Mouse (Mus musculus): ENCODE data around the gene Fam126a. TPM values are rescaled to one million over a fixed set of nuclear protein-coding genes. Genes with fewer than 3 reads are reported as not detected.
A peak's percentile ranks its signal among the peaks of the same experiment; 100 is the strongest.

Fam126a gene
- polyA plus RNA-seq, 1 experiment from 2014 or later, result 18.0 TPM

DNA sequence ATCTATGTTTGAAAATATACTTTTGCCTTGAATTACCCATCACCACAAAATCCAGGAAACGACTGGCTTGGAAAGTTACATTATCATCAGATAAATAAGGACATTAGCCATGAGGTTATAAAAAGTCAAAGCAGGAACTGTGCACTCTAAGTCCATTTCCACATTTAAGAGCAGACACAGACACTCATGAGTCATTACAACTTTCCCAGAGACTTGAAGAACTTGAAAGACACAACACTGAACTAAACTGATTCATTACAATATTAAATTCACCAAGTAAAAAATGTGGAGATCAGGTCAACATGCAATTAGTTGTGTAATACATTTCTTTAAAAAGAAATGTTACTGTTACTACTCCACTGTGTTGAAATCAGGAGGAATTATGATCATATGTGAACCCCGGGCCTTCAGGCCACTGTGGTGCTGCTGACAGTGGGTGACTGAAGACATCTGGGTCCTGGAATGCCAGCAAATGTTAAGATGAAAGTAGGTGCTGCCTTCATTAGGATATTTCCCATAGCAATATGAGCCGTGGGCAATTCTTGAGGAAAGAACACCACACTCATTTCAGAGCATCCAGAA is 55.4 kb downstream of the Fam126a start:
- 47% methylated on average over 3 of the region's 3 CpGs for WGBS
- Histone ChIP-seq H3K4me3 (replicated peaks) (no peak overlapping the region), H3K27me3 (replicated peaks) (no peaks in the 10 kb centered on the region), H3K27ac (no peak overlapping the region), H3K9me3 (no peaks in the 10 kb centered on the region), H3K4me1 (no peaks in the 10 kb centered on the region), H3K36me3 (0 out of 2 replicates have a peak, but pooled peaks cover 4% of the 10 kb centered on the region), H3K9ac (no peak overlapping the region), H3K4me2 (no peak overlapping the region)
- ATAC-seq (ENCODE audit: insufficient read depth, low FRiP score, low read depth), result no peak

DNA sequence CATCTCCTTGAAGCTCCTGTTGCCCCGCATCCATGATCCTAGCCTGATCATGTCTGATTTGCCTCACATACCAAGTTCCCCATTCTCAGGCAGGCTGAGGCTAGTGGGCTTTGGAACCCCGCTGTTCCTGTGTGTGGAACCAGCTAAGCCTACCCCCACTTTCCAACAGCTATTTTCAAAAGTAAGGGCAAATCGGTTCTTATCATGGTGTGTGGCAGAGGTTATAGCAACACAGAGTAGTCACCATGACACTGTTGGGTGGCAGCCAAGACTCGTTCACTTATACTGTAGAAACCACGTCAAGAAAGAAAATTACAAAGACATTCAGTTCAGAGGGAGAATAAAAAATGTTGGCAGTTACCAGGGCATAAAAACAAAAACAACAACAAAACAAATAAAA is 62.8 kb downstream of the Fam126a start:
- no peak overlapping the region for H3K4me3 ChIP-seq (replicated peaks)
- no peak overlapping the region for H3K4me2 ChIP-seq
- H3K9ac ChIP-seq, result no peak overlapping the region
- no peak overlapping the region for H3K27ac ChIP-seq
- H3K27me3 ChIP-seq (replicated peaks), result no peaks in the 10 kb centered on the region
- no peaks in the 10 kb centered on the region for H3K36me3 ChIP-seq
- no peaks in the 10 kb centered on the region for H3K4me1 ChIP-seq
- no peak for ATAC-seq (ENCODE audit: insufficient read depth, low FRiP score, low read depth)
- WGBS, result 53% methylated on average over 5 of the region's 5 CpGs
- no peaks in the 10 kb centered on the region for H3K9me3 ChIP-seq

DNA sequence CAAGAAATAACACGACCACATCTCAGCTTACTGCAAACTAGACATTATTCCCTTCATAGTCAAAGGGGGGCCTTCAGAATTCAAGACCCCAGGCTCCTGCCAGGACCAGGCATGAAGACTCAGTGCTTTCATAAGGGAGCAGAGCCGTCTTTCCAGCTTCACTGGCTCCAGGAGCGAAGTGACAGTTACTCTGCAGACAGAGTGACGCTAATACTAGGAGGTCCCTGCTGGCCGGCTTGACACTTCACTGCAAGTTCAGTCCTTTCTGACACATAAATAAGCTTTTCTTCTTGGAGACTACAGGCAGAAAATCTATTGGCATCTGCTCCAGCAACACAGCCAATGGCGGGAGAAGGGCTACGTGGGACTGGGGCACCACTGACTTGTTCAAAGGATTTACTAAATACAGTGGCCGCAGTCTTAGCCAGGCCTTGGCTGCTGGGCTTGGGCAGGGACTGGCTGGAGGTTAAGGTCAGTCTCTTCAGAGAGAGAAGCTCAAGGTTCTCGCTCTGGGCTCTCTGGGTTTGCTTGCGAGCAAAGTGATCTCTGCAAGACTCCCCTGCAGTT is 65.8 kb downstream of the Fam126a start:
- H3K4me1 ChIP-seq, result no peaks in the 10 kb centered on the region
- WGBS, result 82% methylated on average over 10 of the region's 10 CpGs
- H3K27ac ChIP-seq, result no peak overlapping the region
- H3K27me3 ChIP-seq (replicated peaks), result no peaks in the 10 kb centered on the region
- ATAC-seq (ENCODE audit: insufficient read depth, low FRiP score, low read depth), result no peak
- H3K9ac ChIP-seq, result no peak overlapping the region
- no peak overlapping the region for H3K4me2 ChIP-seq
- H3K36me3 ChIP-seq, result no peaks in the 10 kb centered on the region
- no peaks in the 10 kb centered on the region for H3K9me3 ChIP-seq
- no peak overlapping the region for H3K4me3 ChIP-seq (replicated peaks)

DNA sequence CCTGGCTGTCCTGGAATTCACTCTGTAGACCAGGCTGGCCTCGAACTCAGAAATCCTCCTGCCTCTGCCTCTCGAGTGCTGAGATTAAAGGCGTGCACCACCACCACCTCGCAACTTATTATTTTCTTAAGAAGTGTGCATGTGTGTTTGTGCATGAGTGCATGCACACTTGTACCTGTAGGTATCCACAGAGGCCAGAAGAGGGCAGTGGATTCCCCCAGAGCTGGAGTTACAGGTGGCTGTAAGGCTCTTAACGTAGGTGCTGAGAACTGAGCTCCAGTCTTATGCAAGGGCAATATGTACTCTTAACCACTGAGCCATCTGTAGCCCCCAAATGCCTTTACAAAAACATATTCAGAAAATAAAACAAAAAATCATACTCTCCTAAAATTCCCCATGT is 77.4 kb downstream of the Fam126a start:
- H3K9ac ChIP-seq, result no peak overlapping the region
- H3K4me3 ChIP-seq (replicated peaks), result no peak overlapping the region
- WGBS, result 92% methylated on average over 5 of the region's 5 CpGs
- no peaks in the 10 kb centered on the region for H3K4me1 ChIP-seq
- no peaks in the 10 kb centered on the region for H3K36me3 ChIP-seq
- no peak overlapping the region for H3K27ac ChIP-seq
- no peak overlapping the region for H3K4me2 ChIP-seq
- no peaks in the 10 kb centered on the region for H3K27me3 ChIP-seq (replicated peaks)
- ATAC-seq (ENCODE audit: insufficient read depth, low FRiP score, low read depth), result no peak
- no peaks in the 10 kb centered on the region for H3K9me3 ChIP-seq

DNA sequence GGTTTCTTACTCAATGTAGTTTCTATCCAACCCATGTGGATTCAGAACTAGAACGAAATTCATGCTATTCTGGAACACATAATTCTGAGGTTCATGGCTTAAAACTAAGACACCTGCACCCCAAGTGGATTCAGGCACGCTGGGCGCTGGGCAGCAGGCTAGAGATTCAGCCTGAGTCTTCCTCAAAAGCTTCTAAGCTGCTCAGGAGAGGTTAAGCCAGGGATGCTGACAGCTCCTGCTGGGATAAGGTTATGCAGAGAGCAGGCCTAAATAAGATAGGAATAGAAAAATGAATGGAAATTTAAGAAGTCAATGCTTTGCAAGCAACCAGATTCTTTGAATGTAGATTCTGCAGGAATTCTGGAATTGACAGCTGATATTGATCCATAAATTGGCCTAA is 82.4 kb downstream of the Fam126a start:
- WGBS, result 56% methylated on average over 3 of the region's 3 CpGs
- no peak for ATAC-seq (ENCODE audit: insufficient read depth, low FRiP score, low read depth)

DNA sequence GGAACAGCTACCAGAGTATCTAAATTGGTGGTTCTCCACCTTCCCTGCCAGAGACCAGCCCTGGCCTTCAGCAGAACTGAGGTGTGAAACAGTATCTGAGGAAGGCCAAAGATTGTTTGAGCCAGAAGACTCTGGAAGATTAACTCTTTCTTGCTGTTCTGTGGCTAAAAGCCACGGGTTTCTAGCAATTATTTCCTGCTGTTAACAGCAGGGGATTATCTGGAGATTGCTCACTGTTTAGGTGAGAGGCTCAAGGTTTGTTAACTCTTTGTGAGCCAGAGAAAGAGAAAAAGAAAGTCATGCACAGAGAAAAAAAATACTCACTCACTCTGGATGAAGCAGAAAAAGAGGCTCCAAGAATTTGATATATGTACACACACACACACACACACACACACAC is 85.4 kb downstream of the Fam126a start:
- Histone ChIP-seq H3K4me1 (no peaks in the 10 kb centered on the region), H3K4me2 (no peak overlapping the region), H3K9ac (no peak overlapping the region), H3K27me3 (replicated peaks) (no peaks in the 10 kb centered on the region), H3K4me3 (replicated peaks) (no peak overlapping the region), H3K9me3 (no peaks in the 10 kb centered on the region), H3K27ac (no peak overlapping the region), H3K36me3 (no peaks in the 10 kb centered on the region)
- no peak for ATAC-seq (ENCODE audit: insufficient read depth, low FRiP score, low read depth)
- WGBS, result 8% methylated on average over 1 of the region's 1 CpGs

More for the DNA sequence above, 82.4 kb downstream of the Fam126a start:
- no peaks in the 10 kb centered on the region for H3K27me3 ChIP-seq (replicated peaks)
- no peak overlapping the region for H3K9ac ChIP-seq
- H3K9me3 ChIP-seq, result no peaks in the 10 kb centered on the region
- H3K4me2 ChIP-seq, result no peak overlapping the region
- no peak overlapping the region for H3K27ac ChIP-seq
- no peaks in the 10 kb centered on the region for H3K4me1 ChIP-seq
- H3K36me3 ChIP-seq, result no peaks in the 10 kb centered on the region
- H3K4me3 ChIP-seq (replicated peaks), result no peak overlapping the region

DNA sequence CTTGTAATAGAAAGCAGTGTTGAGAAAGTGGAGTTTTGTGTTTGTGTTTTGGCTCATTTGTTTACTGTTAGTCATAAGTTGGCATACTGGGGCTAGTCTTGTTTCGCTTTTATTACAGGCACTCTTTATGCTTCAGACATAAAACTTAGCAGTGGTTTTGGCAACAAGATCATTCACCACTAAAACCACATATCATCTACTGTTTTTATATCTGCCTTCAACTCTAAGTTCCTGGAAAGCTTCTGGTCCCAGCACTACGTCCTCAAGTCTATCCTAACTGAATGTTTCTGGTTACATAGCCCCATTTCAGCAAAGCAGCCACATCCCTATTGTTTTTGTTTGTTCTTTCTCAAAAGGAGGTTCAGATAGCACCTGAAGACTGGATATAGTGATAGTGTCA is 87.0 kb downstream of the Fam126a start:
- no peak overlapping the region for H3K4me3 ChIP-seq (replicated peaks)
- H3K9ac ChIP-seq, result no peak overlapping the region
- WGBS, result 83% methylated on average over 2 of the region's 2 CpGs
- H3K9me3 ChIP-seq, result no peaks in the 10 kb centered on the region
- no peak overlapping the region for H3K4me2 ChIP-seq
- no peaks in the 10 kb centered on the region for H3K4me1 ChIP-seq
- no peak overlapping the region for H3K27ac ChIP-seq
- H3K36me3 ChIP-seq, result no peaks in the 10 kb centered on the region
- H3K27me3 ChIP-seq (replicated peaks), result no peaks in the 10 kb centered on the region
- no peak for ATAC-seq (ENCODE audit: insufficient read depth, low FRiP score, low read depth)

DNA sequence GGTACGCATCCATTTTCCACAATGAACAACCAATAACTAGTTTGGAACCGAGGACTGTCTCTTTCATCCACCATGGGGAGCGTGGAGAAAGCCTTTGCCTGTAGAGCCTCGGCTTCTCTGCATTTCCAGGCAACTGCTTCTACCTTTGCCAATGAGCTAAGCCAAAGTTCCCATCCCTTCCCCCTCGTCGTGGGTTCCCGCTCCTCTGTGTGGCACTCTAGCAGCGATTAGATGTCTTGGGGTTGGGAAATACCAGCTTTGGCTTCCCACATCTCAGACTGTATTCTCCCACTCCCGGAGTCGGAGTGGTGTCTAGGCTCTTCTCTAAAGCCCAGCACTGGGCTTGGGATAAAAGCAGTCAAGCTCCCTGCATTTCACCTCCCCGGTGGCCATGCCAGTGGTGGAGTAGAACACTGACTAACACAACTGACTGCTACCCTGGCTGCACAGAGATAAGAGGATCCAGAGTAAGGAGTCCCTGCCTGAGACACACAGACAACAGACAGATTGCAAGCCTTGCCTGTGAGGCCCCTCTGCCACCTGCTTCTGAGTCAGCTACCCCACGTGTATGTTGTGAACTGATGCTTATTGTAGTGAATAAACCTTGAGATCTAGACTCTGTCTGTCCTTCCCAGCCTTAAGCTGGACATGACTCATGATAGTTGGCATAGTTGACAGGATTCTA is 106.9 kb downstream of the Fam126a start:
- Histone ChIP-seq H3K9ac (no peak overlapping the region), H3K36me3 (no peaks in the 10 kb centered on the region), H3K4me3 (replicated peaks) (no peak overlapping the region), H3K27ac (no peak overlapping the region), H3K4me2 (no peak overlapping the region), H3K9me3 (no peaks in the 10 kb centered on the region), H3K4me1 (0 out of 2 replicates have a peak, but pooled peaks cover 2% of the 10 kb centered on the region), H3K27me3 (replicated peaks) (no peaks in the 10 kb centered on the region)
- 80% methylated on average over 12 of the region's 12 CpGs for WGBS
- peak; percentile 91 for ATAC-seq (ENCODE audit: insufficient read depth, low FRiP score, low read depth)

DNA sequence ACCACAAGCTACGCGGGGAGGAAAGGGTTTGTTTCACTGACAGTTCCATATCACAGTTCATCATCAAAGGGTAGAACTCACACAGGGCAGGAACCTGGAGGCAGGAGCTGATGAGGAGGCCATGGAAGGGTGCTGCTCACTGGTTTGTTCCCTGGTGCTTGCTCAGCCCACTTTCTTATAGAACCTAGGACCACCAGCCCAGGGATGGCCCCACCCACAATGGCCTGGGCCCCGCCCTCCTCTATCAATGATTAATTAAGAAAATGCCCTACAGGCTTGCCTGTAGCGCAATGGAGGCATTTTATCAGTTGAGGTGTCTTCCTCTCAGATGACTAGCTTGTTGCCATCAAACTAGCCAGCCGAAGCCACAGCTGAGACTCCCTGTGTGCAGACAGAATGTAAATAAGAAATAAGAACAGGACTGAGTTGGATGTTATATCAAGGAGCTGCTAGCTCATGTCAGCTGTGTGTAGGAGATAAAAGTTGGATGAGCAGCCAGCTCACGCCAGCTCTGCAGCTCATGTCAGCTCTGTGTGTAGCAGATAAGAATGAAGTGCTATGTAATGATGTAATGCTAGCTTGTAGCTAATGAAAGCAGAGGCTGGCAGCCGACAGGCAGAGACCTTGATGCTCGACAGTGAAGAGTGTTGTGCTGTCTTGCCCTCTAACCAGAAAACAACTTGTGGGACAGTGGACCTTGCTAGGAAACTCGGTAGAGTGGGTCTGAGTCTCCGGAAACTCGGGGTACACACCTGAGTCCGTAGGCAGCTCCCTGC is 107.8 kb downstream of the Fam126a start:
- 65% methylated on average over 12 of the region's 12 CpGs for WGBS
- Histone ChIP-seq H3K27me3 (replicated peaks) (no peaks in the 10 kb centered on the region), H3K27ac (0 out of 2 replicates have a peak overlapping the region, but pooled peaks have one; percentile 16), H3K4me3 (replicated peaks) (no peak overlapping the region), H3K36me3 (no peaks in the 10 kb centered on the region), H3K4me2 (no peak overlapping the region), H3K9ac (no peak overlapping the region), H3K4me1 (0 out of 2 replicates have a peak, but pooled peaks cover 2% of the 10 kb centered on the region), H3K9me3 (no peaks in the 10 kb centered on the region)
- peak; percentile 91 for ATAC-seq (ENCODE audit: insufficient read depth, low FRiP score, low read depth)

DNA sequence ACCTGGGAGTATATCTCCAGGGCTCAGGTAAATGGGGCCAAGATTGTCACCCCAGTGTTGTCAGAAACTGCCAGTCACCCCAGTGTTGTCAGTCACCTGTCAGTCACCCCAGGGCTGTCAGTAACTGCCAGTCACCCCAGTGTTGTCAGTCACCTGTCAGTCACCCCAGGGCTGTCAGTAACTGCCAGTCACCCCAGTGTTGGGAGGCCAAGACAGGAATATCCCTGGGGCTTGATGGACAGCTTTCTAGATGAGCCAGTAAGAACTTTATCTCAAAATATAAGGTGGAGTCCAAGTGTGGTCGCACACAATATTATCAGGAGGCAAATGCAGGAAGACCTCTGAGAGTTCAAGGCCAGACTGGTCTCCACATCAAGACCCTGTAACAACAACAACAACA is 109.2 kb downstream of the Fam126a start:
- no peak overlapping the region for H3K27ac ChIP-seq
- no peak overlapping the region for H3K9ac ChIP-seq
- H3K36me3 ChIP-seq, result no peaks in the 10 kb centered on the region
- H3K4me1 ChIP-seq, result 0 out of 2 replicates have a peak, but pooled peaks cover 2% of the 10 kb centered on the region
- 82% methylated on average over 1 of the region's 1 CpGs for WGBS
- no peaks in the 10 kb centered on the region for H3K9me3 ChIP-seq
- H3K27me3 ChIP-seq (replicated peaks), result no peaks in the 10 kb centered on the region
- no peak overlapping the region for H3K4me3 ChIP-seq (replicated peaks)
- no peak for ATAC-seq (ENCODE audit: insufficient read depth, low FRiP score, low read depth)
- no peak overlapping the region for H3K4me2 ChIP-seq

DNA sequence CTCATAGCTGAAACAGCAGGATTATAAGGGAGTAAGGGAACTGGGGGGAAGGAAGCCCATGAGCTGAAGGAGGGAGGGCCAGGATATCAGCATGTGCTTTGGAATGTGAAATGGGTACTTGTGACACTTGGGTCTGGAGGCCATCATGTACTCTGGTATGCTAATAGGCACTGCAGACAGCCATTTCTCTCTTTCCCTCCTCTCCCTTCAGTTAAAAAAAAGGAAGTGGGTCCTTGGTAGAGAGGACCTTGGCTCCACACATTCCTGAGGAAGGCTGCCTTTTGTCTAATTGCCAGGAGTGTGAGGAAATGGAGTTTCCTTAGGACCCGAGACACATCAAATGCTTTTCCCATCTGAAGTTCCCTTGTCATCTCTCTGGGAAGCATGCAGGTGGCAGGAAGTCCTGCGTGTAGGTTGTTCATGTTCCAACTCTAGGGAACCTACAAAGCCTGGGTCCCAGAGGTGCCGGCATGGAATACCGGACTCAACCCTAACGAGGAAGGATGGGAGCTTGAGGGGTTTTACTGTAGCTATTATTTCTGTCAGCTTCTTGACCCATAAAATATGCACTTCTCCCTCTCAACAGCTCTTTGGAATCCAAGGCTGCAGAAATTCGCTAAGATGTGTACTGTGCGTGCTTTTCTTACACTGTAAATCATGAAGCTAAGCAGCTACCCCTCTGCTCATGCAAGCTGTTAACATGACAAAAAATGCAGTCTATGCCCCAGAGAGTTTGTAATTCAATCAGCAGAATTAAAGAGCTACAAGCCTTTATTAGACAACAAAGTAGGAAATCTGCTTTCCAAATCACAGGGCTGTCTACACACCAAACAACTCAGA is 110.4 kb downstream of the Fam126a start:
- Histone ChIP-seq H3K4me2 (no peak overlapping the region), H3K4me3 (replicated peaks) (no peak overlapping the region), H3K9ac (no peak overlapping the region), H3K27ac (no peak overlapping the region), H3K36me3 (no peaks in the 10 kb centered on the region), H3K27me3 (replicated peaks) (no peaks in the 10 kb centered on the region), H3K9me3 (no peaks in the 10 kb centered on the region), H3K4me1 (0 out of 2 replicates have a peak, but pooled peaks cover 2% of the 10 kb centered on the region)
- no peak for ATAC-seq (ENCODE audit: insufficient read depth, low FRiP score, low read depth)
- 50% methylated on average over 7 of the region's 7 CpGs for WGBS
